Mouse (Mus musculus): ENCODE measurements around the gene Tsr1. TPM values are rescaled to one million over a fixed set of nuclear protein-coding genes. Genes with fewer than 3 reads are reported as not detected.
A peak's percentile ranks its signal among the peaks of the same experiment; 100 is the strongest.

Gene Tsr1
- total RNA-seq (2021): 10 to 100 TPM; 29.6 to 33.0 TPM
- long read RNA-seq, experiment 1, transcript Tsr1-201 (15 exons, 3,389 nt): major isoform, 26 of 36 reads
- long read RNA-seq, experiment 1, partial matches to known transcripts: 6 of 36 reads
- long read RNA-seq, experiment 1, other reads (novel, unspliced or antisense): 4 of 36 reads
- long read RNA-seq, experiment 2, transcript Tsr1-201 (15 exons, 3,389 nt): major isoform, 22 of 26 reads
- long read RNA-seq, experiment 2, partial matches to known transcripts: 4 of 26 reads
- long read RNA-seq, experiment 2, other reads (novel, unspliced or antisense): 0 of 26 reads

- intact Hi-C loops (cut with DNase I): no loop called here
- DNase-seq (ENCODE audit: low spot score in 2 of 2): peak; percentile 92 to 95
Observed at GRCm38 (mm10) chr11:74897678-74898516, at the start of gene Tsr1. Gene Tsr1 (plus strand): TSS chr11:74898071.

- no peak for DNase-seq (ENCODE audit: low spot score in 2 of 2)
- intact Hi-C loops (cut with DNase I): no loop called here
Observed at GRCm38 (mm10) chr11:74850998-74851661, 46.7 kb upstream of the Tsr1 start.

GRCm38 (mm10) chr11:74857756-74858155 lies 40.1 kb upstream of the Tsr1 start:
- no peak for DNase-seq (ENCODE audit: low spot score in 2 of 2)

GRCm38 (mm10) chr11:74862129-74862528 lies 35.7 kb upstream of the Tsr1 start:
- intact Hi-C loops (cut with DNase I): no loop called here
- no peak for DNase-seq (ENCODE audit: low spot score in 2 of 2)

More at GRCm38 (mm10) chr11:74857756-74858155, 40.1 kb upstream of the Tsr1 start:
- intact Hi-C loops (cut with DNase I): no loop called here

GRCm38 (mm10) chr11:74863471-74863870 lies 34.4 kb upstream of the Tsr1 start:
- no peak for DNase-seq (ENCODE audit: low spot score in 2 of 2)
- intact Hi-C loops (cut with DNase I): no loop called here

GRCm38 (mm10) chr11:74864421-74864820 lies 33.5 kb upstream of the Tsr1 start:
- intact Hi-C loops (cut with DNase I): no loop called here
- DNase-seq (ENCODE audit: low spot score in 2 of 2): no peak

GRCm38 (mm10) chr11:74865252-74865651 lies 32.6 kb upstream of the Tsr1 start:
- intact Hi-C loops (cut with DNase I): no loop called here
- DNase-seq (ENCODE audit: low spot score in 2 of 2): no peak

- DNase-seq (ENCODE audit: low spot score in 2 of 2): peak; percentile 49 to 57
- intact Hi-C loops (cut with DNase I): no loop called here
Observed at GRCm38 (mm10) chr11:74866640-74867039, 31.2 kb upstream of the Tsr1 start.

- no peak for DNase-seq (ENCODE audit: low spot score in 2 of 2)
- intact Hi-C loops (cut with DNase I): no loop called here
Observed at GRCm38 (mm10) chr11:74867181-74867580, 30.7 kb upstream of the Tsr1 start.

- DNase-seq (ENCODE audit: low spot score in 2 of 2): no peak
- intact Hi-C loops (cut with DNase I): no loop called here
Observed at GRCm38 (mm10) chr11:74868046-74868760, 29.7 kb upstream of the Tsr1 start.

- intact Hi-C loops (cut with DNase I): no loop called here
- DNase-seq (ENCODE audit: low spot score in 2 of 2): no peak
Observed at GRCm38 (mm10) chr11:74869603-74870002, 28.3 kb upstream of the Tsr1 start.

- intact Hi-C loops (cut with DNase I): no loop called here
- DNase-seq (ENCODE audit: low spot score in 2 of 2): no peak
Observed at GRCm38 (mm10) chr11:74870544-74870943, 27.3 kb upstream of the Tsr1 start.

GRCm38 (mm10) chr11:74870991-74871622 lies 26.8 kb upstream of the Tsr1 start:
- DNase-seq (ENCODE audit: low spot score in 2 of 2): peak; percentile 65 to 67
- intact Hi-C loops (cut with DNase I): no loop called here

GRCm38 (mm10) chr11:74874630-74875029 lies 23.2 kb upstream of the Tsr1 start:
- intact Hi-C loops (cut with DNase I): no loop called here
- no peak for DNase-seq (ENCODE audit: low spot score in 2 of 2)

- intact Hi-C loops (cut with DNase I): no loop called here
- peak; percentile 69 to 83 for DNase-seq (ENCODE audit: low spot score in 2 of 2)
Observed at GRCm38 (mm10) chr11:74876801-74877200, 21.1 kb upstream of the Tsr1 start.

GRCm38 (mm10) chr11:74880999-74881398 lies 16.9 kb upstream of the Tsr1 start:
- DNase-seq (ENCODE audit: low spot score in 2 of 2): no peak
- intact Hi-C loops (cut with DNase I): no loop called here

GRCm38 (mm10) chr11:74881979-74882378 lies 15.9 kb upstream of the Tsr1 start:
- intact Hi-C loops (cut with DNase I): no loop called here
- DNase-seq (ENCODE audit: low spot score in 2 of 2): peak; percentile 40 to 48

GRCm38 (mm10) chr11:74883098-74883497 lies 14.8 kb upstream of the Tsr1 start:
- intact Hi-C loops (cut with DNase I): no loop called here
- no peak for DNase-seq (ENCODE audit: low spot score in 2 of 2)

- no peak for DNase-seq (ENCODE audit: low spot score in 2 of 2)
- intact Hi-C loops (cut with DNase I): no loop called here
Observed at GRCm38 (mm10) chr11:74894619-74895018, 3.3 kb upstream of the Tsr1 start.
